Mouse (Mus musculus) layer of hippocampus, postnatal 10 days (tissue): ENCODE results near the gene Tmem40. TPM values are rescaled to one million over a fixed set of nuclear protein-coding genes. Genes with fewer than 3 reads are reported as not detected.

Experiments used
- DNase-seq, 2 experiments: peaks; one replicate each; pipeline ENCODE4 v3.0.0; 2021; ENCODE audit warnings: low spot score in 2 of 2
- long read RNA-seq: library from polyadenylated mRNA; stranded (forward); transcript quantifications from one replicate; pipeline ENCODE4 v2.0.0, GENCODE M21; 2023
- total RNA-seq, 2 experiments: library from RNA; stranded (reverse); gene quantifications; 2 replicates each; pipeline ENCODE4 v1.2.3; 2021

The Tmem40 gene
- under 1 TPM; 0.38 to 0.87 TPM for total RNA-seq
- long read RNA-seq, partial matches to known transcripts = 0 of 1 reads
- long read RNA-seq, other reads (novel, unspliced or antisense) = 1 of 1 reads

GRCm38 (mm10) chr6:115761995-115762756, at the start of gene Tmem40:
Gene Tmem40, minus strand, starts transcription at chr6:115762410.
- no peak for DNase-seq

- no peak for DNase-seq
These were observed 49.4 kb upstream of the Tmem40 start for GRCm38 (mm10) chr6:115811606-115812005.

GRCm38 (mm10) chr6:115808488-115809231, 46.5 kb upstream of the Tmem40 start, which contains the start of gene Rpl32:
Gene Rpl32, minus strand, starts transcription at chr6:115808747.
- DNase-seq = peak; percentile 86 to 88

GRCm38 (mm10) chr6:115808196-115808487, 45.9 kb upstream of the Tmem40 start:
- no peak for DNase-seq

GRCm38 (mm10) chr6:115807464-115808195, 45.4 kb upstream of the Tmem40 start:
- DNase-seq = no peak

GRCm38 (mm10) chr6:115804432-115805192, 42.4 kb upstream of the Tmem40 start:
- DNase-seq = no peak

GRCm38 (mm10) chr6:115803541-115804382, 41.6 kb upstream of the Tmem40 start:
- peak; percentile 80 to 81 for DNase-seq

GRCm38 (mm10) chr6:115801811-115802210, 39.6 kb upstream of the Tmem40 start:
- DNase-seq = no peak

- DNase-seq = no peak
These were observed 30.5 kb upstream of the Tmem40 start for GRCm38 (mm10) chr6:115792691-115793215.

- DNase-seq = peak; percentile 21 to 27
These were observed 29.9 kb upstream of the Tmem40 start for GRCm38 (mm10) chr6:115791842-115792686.

- DNase-seq = no peak
These were observed 28.8 kb upstream of the Tmem40 start for GRCm38 (mm10) chr6:115791016-115791415.

- DNase-seq = no peak
These were observed 20.6 kb upstream of the Tmem40 start for GRCm38 (mm10) chr6:115782781-115783180.

GRCm38 (mm10) chr6:115776363-115776762, 14.2 kb upstream of the Tmem40 start:
- no peak for DNase-seq

GRCm38 (mm10) chr6:115775838-115776237, 13.6 kb upstream of the Tmem40 start:
- DNase-seq = no peak

GRCm38 (mm10) chr6:115774501-115774921, 12.3 kb upstream of the Tmem40 start, which contains the start of gene Cand2:
Gene Cand2, plus strand, starts transcription at chr6:115774538.
- peak; percentile 50 to 65 for DNase-seq

- DNase-seq = peak; percentile 26 to 38
These were observed 11.8 kb upstream of the Tmem40 start for GRCm38 (mm10) chr6:115773966-115774413.

- no peak for DNase-seq
These were observed 10.4 kb upstream of the Tmem40 start for GRCm38 (mm10) chr6:115772604-115773003.

- DNase-seq = no peak
These were observed 10.0 kb upstream of the Tmem40 start for GRCm38 (mm10) chr6:115772201-115772600.

GRCm38 (mm10) chr6:115770852-115771251, 8.6 kb upstream of the Tmem40 start:
- no peak for DNase-seq
